Mouse (Mus musculus) frontal cortex, postnatal 25 days (tissue): ENCODE measurements around the gene Hoxa7.

Experiments used
- DNase-seq, 2 experiments: peaks; one replicate each; pipeline ENCODE4 v3.0.0; 2022; ENCODE audit warnings: low spot score in 2 of 2

The Hoxa7 gene

DNA sequence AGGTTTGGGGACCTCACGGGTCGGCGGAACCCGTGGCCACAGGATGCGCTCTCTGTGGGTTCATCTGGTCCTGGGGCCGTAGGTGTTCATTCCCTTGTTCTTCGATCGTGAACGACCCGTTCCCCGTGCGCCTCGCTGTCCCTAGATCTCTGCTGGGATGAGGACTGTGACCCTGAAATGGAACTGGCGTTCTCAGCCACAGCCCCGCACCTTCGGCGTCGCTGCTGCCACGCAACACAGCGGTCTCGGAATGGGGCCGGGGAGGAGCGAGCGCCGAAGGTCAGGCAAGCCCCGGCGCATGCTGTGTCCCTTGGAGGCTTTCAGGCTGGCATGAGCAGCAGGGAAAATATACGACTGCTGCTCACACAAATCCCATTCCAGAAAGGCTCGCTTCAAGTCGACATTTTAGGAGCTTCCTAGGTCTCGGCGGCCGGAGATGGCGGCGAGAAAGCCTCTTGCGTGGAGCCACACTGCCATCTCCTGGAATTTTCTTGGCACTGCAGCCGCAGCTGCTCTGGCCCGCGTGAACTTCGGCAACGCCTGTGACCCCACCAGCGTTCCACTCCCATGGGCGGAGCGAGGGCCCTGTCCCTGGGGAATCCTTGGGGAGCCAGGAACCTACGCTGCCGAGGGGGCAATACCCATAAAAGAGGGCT lies at the start of gene Hoxa7:
Gene Hoxa7 (minus strand): TSS at position 518 of the 656 bp plus-strand sequence.
- DNase-seq, result peak; percentile 66 to 67

- peak in 1 of 2 experiments; percentile 44 for DNase-seq
These were observed 49.1 kb upstream of the Hoxa7 start for GRCm38 (mm10) chr6:52270494-52271480.

GRCm38 (mm10) chr6:52268756-52269155 lies 47.1 kb upstream of the Hoxa7 start:
- no peak for DNase-seq

DNA sequence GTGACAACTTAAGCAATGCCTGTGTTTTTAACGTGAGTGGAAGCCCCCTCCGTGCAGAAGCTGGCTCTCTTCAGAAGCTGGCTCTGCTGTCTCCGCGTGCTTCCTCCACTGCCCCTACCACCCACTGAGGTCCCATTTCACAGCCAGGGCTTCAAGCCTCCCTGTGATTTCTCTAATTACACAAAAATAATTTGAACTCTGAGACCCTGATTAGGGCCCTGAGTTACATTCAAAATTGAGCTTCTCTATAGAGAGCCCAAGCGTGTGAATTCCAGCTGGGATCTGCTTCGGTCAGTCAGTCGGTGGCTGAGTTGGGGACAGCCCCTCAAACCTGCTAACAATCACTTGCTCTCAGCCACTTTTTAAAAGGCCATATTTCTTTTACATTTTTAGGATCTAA lies 46.7 kb upstream of the Hoxa7 start:
- DNase-seq, result no peak

- no peak for DNase-seq
These were observed 46.0 kb upstream of the Hoxa7 start for GRCm38 (mm10) chr6:52267691-52268090.

GRCm38 (mm10) chr6:52267221-52267620 lies 45.6 kb upstream of the Hoxa7 start:
- DNase-seq, result no peak

GRCm38 (mm10) chr6:52266666-52266985 lies 45.0 kb upstream of the Hoxa7 start:
- DNase-seq, result no peak

DNA sequence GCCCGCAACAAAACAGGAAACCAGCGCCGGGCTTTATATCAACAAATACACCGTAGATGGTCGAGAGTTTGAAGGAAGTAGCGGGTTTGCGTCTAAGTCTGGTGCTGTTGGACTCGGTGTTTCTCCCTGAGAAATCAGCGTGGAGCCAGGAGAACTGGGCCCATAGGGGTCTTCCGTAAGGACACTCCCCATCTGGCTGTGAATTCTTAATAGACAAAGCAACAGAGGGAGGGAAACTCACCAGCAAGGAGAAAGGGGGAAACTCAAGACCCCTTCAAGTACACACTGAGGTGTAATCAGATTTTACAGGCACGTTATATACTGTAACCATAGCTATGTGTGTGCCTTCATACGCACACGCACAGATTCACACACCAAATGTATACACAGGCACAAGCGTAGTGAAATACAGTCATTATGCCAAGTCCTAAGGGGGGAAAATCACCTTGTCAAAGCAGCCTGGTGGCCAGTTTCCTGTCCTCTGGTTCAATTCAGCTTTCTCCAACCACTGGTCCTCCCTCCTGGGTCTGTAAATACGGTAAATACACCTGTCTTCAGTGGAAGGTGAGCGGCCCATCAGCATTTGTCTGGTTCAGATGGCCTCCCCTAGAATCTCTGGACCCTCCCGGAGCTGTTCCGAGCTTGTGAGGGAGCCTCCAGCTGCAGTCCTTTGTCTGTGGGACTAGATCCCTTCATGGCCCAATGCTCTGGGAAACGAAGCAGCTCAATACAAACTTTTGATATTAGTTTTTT lies 44.4 kb upstream of the Hoxa7 start:
- no peak for DNase-seq

DNA sequence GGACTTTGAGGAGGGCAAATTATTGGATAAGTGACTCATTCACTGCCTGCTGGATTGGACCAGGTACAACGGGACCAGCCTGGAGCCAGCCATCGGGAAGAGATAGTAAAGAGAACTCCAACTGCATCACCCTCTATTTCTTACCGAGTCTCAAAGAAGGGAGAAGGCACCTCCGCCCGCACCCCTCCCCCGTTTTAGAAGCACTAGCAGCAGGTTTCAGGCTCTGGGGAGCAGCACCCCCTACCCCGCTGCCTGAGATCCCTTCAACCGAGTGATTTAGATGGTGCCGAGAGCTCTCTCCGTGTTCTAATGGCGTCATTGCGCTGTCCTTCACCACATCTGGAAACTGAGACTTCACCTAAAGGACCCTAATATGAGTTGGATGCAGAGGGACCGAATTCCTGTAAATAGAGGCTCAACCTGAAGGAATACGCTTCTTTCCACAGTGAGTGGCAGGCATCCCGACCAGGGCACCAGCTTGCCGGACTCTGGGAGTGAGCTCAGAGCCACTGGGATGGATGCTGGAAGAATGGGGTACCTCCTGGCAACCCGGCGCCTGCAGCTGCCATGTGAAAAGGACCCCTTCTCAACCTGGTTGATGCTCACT lies 43.8 kb upstream of the Hoxa7 start:
- no peak for DNase-seq

- no peak for DNase-seq
These were observed 42.6 kb upstream of the Hoxa7 start for GRCm38 (mm10) chr6:52264106-52264790.

GRCm38 (mm10) chr6:52263321-52263585 lies 41.6 kb upstream of the Hoxa7 start:
- DNase-seq, result no peak

DNA sequence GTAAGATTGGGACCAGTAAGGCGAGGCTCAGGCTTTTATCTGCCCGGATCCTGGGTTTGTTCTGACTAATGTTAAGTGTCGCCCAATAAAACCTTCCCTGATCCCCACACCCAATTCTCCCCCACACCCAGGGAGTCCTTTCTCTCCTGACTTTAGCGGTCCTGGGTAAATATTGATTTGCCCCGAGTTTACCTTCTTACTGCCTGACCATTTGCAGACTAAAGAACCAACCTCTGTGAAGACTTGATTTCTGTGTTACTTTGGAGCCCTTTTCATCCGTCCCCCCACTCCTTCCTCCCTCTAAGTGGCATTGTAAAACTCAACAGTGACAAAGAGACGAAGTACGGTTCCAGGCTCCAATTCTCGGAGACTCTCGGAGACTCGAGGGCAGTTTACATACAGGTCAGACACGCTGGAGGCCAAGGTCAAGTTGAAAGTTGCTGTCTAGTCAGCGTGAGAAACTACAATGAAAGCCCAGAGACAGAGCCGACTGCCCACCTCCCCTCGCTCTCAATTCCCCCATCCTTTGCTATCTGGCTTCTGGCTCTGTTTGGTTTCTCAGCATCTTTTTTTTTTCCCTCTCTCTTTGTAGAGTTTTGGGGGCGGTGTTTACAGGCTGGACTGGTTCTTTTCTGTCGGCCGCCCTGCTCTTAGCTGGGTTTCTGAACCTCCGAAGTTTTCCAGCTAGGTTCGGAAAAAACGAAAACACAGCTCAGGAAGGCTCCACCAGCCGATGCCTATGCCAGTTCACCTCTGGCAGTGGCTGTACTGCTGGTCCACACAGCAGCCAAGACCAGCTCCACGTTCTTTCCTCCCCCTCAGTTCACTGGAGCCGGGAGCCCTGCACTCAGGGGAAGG lies 41.0 kb upstream of the Hoxa7 start:
- DNase-seq, result no peak

DNA sequence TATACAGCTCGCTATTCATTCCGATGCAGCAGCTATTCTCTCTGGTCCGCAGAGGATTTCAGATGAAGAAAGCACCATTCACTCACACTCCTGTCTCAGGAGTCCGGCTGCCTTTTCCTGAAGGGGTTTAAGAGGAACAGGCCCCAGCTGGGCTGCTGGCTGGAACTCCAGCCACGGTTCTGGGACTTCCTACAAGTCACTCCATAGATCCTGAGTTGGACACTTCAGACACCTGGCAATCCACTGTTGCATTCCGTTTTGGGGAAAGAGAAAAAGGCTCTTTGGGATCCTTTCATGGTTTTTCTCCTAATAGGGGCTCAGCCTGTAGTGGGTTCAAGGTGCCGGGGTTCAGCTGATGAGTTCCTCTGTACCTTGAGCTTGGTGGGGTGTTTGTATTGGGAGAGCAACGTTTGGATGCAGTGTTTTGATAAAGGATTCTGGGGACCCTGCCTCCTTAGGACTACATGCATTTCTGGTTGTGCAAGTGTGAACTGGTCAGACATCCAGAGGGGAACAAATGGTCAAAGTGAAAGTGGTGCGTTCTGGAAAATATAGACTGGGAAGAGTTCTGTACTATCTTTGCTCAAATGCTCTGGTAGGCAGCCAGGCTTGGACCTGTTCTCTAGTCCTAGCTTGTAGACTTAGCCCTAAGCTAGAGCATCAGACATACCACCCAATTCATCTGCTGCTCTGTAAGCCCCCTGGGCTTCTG lies 40.3 kb upstream of the Hoxa7 start:
- DNase-seq, result no peak

GRCm38 (mm10) chr6:52260654-52261575 lies 39.3 kb upstream of the Hoxa7 start, which contains the start of gene Hoxa13:
Gene Hoxa13 (minus strand): TSS chr6:52260880.
- DNase-seq, result no peak

DNA sequence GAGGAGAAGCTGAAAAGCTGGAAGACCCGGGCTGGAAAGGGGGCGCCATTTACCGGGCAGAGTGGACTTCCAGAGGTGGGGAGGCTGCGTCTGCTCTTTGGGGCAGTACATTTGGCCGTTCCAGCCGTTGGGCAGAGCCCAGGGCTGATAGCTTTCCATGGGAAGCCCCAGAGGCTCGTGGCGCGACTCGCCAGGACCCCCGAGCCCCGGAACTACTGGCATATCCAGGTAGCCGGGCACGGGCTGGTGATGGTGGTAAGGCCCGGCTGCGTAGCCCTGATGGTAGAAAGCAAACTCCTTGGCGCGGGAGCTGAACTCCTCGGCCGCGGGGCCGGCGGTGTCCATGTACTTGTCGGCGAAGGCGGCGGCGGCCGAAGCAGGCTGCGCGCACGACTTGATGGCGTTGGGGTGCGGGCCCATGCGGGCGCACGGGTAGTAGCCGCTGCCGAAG lies 38.2 kb upstream of the Hoxa7 start:
- no peak for DNase-seq

GRCm38 (mm10) chr6:52259081-52259790 lies 37.6 kb upstream of the Hoxa7 start:
- DNase-seq, result no peak

- peak; percentile 62 to 65 for DNase-seq
These were observed 35.3 kb upstream of the Hoxa7 start for GRCm38 (mm10) chr6:52256956-52257355.
